ENCODE assay signal across 21 mouse cellular contexts in the genomic region with DNA sequence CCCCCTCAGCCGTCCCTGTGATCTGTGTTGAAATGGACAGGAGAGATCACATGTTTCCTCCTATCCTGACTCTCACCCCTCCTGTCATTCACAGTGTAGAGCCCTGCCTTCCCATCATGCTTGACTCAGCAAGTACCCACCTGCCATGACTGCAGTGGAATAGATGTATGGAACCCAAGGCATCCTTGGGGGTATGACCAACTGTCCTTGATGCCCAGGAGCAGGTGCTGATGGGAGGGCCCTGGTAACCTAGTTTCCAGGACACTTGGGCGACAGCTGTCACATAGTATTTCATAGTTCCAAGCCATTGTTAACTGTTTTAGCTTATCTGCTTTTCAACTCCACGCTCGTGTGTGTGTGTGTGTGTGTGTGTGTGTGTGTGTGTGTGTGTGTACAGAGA.
"Had no signal": no experiment of that assay in that cellular context is flagged by ENCODE, and none has a peak within 500 bp of the region (broad histone marks: within the 10 kb centered on the region; RNA-seq: fewer than 3 reads in every experiment).

No protein-coding gene starts in this region.

- H3K9me3 ChIP-seq: megakaryocyte, embryonic 14.5 days; midbrain, embryonic 10.5 days; midbrain, embryonic 13.5 days; stomach, embryonic 15.5 days had no signal

- H3K9ac ChIP-seq: liver, embryonic 14.5 days; liver, postnatal 0 days; lung, embryonic 14.5 days; midbrain, embryonic 13.5 days; stomach, embryonic 15.5 days had no signal

- H3K27ac ChIP-seq: kidney, postnatal 0 days; layer of hippocampus, adult 2 months; liver, embryonic 14.5 days; macrophage; midbrain, embryonic 10.5 days; midbrain, embryonic 13.5 days; stomach, embryonic 15.5 days had no signal

- H3K4me2 ChIP-seq: liver, embryonic 11.5 days; lung, embryonic 14.5 days; midbrain, embryonic 13.5 days; stomach, embryonic 15.5 days had no signal

- DNase-seq: kidney, adult 18-20 months; kidney, adult 9 months; kidney, postnatal 25 days; layer of hippocampus, adult 9-11 months; liver, postnatal 0 days; lung, embryonic 14.5 days; right cerebral cortex, postnatal 25 days; spleen, adult 18-20 months; thymus, adult 2 months; thymus, postnatal 25 days had no signal

- H3K36me3 ChIP-seq: midbrain, embryonic 10.5 days; midbrain, embryonic 13.5 days; stomach, embryonic 15.5 days had no signal

- H3K27me3 ChIP-seq: midbrain, embryonic 13.5 days; stomach, embryonic 15.5 days had no signal

- H3K4me1 ChIP-seq: midbrain, embryonic 10.5 days; midbrain, embryonic 13.5 days; stomach, embryonic 15.5 days had no signal

- H3K4me3 ChIP-seq: layer of hippocampus, adult 2 months; megakaryocyte, embryonic 14.5 days; midbrain, embryonic 10.5 days; midbrain, embryonic 13.5 days; stomach, embryonic 15.5 days had no signal

- ATAC-seq: liver, postnatal 0 days; lung, postnatal 0 days; midbrain, embryonic 13.5 days; midbrain, embryonic 16.5 days had no signal
